Mouse (Mus musculus) adrenal gland, postnatal 10 days (tissue): ENCODE data around the gene Poln. TPM values are rescaled to one million over a fixed set of nuclear protein-coding genes. Genes with fewer than 3 reads are reported as not detected.

ENCODE experiments used
- DNase-seq: peaks from one replicate; pipeline ENCODE4 v3.0.0; 2021; ENCODE audit warnings: mixed read lengths
- total RNA-seq, 2 experiments: library from RNA; stranded (reverse); gene quantifications; 2 replicates each; pipeline ENCODE4 v1.2.3; 2021

Gene Poln
- total RNA-seq, 2 experiments from 2014 or later, result 37.3 to 40.0 TPM

DNA sequence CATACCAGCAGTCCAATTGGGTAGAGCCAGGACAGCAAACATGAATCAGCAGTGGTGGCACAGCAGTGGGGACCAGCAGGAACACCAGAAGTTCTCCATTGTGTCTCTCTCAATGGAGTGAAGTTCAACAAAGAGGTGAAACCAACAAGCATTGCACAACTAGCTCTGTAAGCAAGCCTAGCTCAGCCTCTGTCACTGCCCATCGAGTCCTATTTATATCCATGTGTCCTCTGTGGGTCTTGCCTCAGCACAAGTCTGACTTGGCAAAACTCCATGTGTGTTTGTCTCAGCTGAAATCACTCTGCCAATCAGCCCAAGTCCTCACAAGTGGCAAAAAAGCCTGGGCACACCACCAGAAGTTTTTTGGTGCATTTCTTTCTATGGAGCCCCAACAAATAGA, 63.6 kb downstream of the Poln start:
- DNase-seq, result peak; percentile 56

- peak; percentile 55 for DNase-seq
Measured at GRCm38 (mm10) chr5:34097333-34097732, 71.9 kb downstream of the Poln start.

GRCm38 (mm10) chr5:34093021-34093420, 76.2 kb downstream of the Poln start:
- DNase-seq, result no peak

DNA sequence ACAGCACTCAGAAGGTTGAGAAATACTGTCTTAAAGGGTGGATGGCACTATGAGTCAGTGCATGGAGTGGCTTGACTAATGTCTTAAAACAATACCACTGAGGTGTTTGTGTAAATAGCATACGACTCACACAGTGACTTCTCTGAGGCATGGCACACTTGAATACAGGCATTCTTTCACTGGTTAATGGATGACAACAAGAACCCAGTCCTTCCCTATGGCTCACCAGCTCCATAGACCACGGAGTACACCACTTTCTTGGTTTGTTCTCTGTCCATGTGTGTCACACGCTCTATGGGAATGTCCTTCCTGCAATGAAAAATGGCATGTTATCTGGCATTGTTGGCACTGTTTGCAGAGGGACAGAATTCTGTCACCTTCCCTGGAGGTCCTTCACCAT, 136.7 kb downstream of the Poln start:
- DNase-seq, result peak; percentile 15

DNA sequence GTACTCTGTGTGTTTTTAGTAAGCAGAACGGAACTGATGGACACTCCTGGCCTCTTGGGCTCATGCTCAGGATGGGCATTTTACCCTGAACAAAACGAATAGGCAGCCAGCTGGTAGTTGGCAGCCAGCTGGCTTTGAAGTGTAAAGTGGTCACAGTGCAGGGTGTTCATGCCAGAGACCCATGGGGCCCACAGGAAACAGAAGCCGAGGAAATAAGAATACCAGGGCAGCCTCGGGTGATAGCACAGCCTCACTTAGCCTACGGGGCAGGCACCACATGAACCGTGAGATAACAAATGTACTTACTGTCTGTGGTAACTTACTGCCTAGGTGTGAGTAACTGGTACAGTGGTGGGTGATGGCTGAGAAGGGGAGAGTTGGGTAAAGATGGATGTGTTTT, 138.2 kb downstream of the Poln start:
- DNase-seq, result no peak

GRCm38 (mm10) chr5:34030101-34030500, 139.1 kb downstream of the Poln start:
- DNase-seq, result no peak

- no peak for DNase-seq
Measured at GRCm38 (mm10) chr5:34018968-34019367, 150.3 kb downstream of the Poln start.

DNA sequence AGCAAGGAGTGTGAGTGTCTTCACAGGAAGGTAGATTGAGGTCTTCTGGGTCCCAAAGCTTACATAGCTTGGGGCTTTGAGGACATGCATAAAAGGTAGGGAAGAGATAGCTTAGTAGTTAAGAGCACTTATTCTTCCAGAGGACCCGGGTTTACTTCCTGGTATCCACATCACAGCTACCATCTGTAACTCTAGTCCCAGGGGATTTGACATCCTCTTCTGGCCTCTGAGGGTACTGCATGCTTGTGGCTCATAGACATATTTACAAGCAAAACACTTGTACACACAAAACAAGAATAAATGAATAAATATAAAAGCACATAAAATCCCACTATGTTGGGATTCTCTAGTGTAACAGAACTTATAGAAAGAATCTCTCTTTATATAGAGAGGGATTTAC, 154.6 kb downstream of the Poln start:
- no peak for DNase-seq

- no peak for DNase-seq
Measured at GRCm38 (mm10) chr5:34007392-34007941, 161.8 kb downstream of the Poln start.

GRCm38 (mm10) chr5:34006832-34007231, 162.4 kb downstream of the Poln start:
- DNase-seq, result no peak

DNA sequence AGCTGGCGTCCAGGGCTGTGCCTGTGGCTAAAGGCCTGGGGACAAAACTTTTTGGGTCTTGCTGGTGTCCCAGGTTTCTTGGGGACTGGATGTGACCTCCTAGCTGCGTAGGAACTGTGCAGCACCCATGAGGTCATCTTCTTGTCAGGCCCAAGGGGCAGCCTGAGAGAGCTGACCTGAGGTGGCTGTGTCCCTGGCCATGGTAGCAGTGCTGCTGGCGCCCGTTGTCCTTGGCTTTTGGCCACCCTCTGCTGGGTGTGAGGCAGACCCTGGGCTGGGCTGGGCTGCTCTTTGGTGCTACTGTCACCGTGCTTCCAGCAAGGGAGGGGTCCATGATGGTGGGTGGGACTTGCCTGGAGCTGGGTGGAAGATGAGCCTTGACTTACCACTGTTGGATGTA, 164.6 kb downstream of the Poln start:
- DNase-seq, result peak; percentile 60

DNA sequence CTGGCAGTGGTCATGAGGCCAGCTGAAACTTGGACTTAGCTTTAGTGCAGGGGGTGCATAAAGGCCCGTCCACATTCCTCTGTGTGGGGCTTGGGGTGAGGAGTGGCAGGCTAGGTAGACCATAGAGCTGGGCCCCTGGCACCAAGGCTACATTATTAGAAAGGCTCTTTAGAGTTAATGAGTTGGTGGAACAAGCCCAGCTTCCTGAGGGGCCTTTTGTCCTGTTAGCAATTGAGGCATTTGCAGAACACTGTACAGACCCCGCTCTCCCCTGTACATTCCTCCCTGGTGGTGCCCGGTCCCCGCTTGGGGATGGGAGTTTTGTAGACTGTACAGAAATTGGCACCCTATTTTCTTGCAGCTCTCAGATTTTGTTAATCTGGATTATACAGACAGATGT, 166.6 kb downstream of the Poln start:
- no peak for DNase-seq

GRCm38 (mm10) chr5:34001401-34001800, 167.8 kb downstream of the Poln start:
- peak; percentile 66 for DNase-seq

- DNase-seq, result no peak
Measured at GRCm38 (mm10) chr5:34000809-34001208, 168.4 kb downstream of the Poln start.

DNA sequence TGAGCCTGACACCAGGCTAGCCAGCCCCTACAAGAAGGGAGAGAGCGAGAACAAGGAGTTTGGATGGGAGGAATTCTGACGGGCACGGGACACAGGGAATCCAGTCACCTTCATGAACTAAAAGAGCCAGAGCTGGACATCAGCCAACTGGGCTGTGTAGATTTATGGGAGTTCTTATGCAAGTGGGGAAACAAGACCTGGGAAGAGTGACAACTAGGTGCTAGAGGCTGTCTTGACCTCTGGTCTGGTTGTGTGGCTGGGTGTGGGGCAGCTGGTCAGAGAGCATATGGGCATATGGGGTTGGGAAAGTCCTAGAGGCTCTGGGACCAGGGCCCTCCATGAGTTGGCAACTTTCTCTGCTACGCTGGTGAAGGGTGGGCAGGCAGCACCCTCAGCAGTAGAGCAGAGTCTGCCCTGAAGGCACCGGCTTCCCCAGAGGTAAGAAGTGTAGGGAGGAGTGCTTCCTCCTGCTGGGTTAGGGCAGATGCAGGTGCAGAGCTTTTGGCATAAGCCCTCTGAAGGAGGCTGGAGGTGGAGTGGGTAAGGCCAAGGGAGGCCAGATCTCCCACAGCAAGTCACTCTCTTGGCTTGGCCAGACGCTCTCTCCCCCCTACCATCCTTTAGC, 169.7 kb downstream of the Poln start:
- peak; percentile 77 for DNase-seq

GRCm38 (mm10) chr5:33998505-33998877, 170.8 kb downstream of the Poln start:
- DNase-seq, result no peak

DNA sequence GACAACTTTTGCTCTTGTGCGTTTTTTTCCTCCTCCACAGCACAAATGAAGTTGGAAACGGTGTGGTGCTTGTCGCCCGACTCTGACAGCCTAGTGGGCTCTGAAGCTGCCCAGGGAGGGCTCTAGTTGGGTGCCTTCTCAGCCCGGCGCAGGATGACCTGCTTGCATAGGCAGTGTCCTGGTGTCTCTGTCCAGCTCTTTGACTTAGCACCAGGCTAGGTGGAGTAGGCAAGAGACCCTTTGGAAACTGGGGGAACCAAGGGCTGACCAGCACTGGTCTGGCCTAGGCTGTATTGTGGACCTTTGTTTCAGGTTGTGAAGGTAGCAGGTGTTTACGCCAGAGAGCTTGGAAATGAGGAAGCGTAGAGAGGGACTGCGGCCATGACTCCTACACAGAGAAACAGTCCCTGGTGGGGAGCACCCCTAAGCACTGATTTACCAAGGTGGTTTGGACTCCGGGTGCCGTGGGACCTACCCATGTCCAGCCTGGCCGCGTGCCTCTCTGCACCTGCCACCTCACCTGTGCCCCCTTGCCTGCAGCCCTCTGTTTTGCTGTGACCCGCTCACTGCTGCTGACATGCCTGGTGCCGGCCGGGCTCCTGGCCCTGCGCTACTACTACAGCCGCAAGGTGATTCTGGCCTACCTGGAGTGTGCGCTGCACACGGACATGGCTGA, 171.3 kb downstream of the Poln start:
- DNase-seq, result no peak

DNA sequence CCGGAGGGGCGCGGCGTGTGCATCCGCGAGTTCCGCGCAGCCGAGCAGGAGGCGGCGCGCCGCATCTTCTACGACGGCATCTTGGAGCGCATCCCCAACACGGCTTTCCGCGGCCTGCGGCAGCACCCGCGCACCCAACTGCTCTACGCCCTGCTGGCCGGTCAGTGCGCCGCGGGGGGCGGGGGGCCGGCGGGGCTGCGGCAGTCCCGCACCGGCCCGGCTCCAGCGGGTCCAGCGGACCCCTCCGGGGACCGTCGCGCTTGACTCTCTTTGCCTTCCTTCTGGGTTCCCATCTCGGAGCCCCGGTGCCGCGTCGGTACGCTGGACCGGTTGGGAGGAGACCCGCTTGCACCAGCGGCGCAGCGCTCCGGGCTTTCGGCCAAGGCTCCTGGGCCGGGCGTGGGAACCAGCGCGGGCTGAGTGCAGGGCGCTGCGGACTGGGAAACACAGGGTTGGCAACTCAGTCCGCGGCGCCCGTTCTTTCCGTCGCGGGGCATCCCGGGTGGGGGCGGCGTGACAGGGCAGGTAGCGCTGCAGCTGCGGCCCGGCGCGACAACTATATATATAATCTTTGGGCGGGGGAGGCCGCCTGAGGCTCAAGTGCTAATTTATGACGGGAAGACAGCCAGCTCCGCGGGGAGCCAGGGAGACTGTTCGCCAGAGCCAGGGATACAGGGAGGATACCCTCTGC, 172.1 kb downstream of the Poln start:
- DNase-seq, result peak; percentile 83

DNA sequence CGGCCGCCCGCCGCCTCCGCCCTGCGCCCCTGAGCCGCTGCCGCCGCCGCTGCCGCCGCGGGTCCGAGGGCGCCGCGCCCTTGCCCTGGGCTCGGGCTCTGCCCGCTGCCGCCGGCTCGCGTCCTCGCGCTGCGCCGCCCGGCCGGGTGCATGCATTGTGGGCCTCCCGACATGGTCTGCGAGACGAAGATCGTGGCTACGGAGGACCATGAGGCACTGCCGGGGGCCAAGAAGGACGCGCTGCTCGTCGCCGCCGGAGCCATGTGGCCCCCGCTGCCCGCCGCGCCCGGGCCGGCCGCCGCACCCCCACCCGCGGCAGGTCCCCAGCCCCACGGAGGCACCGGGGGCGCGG, 172.6 kb downstream of the Poln start:
- no peak for DNase-seq

DNA sequence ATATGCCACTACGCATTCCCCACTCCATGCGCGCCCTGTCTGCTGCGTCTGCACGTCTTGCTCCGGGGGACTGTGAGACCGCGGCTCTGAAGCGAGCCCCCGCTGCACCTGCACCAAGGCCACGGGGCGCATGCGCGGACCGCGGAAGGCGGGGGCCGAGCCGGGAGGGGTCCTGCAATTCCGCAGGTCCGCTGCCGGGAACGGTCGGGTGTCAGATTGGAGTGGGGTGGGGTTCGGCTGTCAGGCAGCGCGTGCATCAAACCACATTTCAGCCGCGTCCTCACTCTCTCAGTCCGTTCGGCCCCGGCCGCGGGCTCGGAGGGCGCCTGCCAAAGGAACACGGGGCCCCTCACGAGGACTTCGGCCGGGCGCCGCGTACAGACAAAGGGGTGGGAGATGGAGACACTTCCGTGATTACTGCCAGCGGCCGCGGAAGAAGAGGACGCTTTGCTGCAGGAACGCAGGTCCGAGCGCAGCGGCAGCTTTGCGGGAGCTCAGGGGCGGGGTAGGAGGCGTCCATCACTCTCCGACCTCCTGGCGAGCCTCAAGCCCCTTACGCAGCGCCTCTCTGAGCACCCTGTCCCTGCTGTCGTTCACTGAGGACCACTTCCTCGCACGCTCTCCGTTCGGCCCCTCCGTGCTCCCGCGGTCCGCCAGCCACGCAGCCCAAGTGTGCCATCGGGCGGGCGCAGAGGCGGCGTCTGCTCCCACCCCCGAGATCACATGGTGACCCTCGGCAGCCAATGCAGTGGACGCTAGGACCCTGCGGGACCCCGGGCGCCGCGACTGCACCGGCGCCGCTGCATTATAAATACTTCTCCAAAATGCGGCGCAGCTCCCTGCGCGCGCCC, 173.2 kb downstream of the Poln start, which contains the start of gene Nat8l:
Gene Nat8l, plus strand, starts transcription at position 142 of the 851 bp plus-strand sequence.
- peak; percentile 75 for DNase-seq

DNA sequence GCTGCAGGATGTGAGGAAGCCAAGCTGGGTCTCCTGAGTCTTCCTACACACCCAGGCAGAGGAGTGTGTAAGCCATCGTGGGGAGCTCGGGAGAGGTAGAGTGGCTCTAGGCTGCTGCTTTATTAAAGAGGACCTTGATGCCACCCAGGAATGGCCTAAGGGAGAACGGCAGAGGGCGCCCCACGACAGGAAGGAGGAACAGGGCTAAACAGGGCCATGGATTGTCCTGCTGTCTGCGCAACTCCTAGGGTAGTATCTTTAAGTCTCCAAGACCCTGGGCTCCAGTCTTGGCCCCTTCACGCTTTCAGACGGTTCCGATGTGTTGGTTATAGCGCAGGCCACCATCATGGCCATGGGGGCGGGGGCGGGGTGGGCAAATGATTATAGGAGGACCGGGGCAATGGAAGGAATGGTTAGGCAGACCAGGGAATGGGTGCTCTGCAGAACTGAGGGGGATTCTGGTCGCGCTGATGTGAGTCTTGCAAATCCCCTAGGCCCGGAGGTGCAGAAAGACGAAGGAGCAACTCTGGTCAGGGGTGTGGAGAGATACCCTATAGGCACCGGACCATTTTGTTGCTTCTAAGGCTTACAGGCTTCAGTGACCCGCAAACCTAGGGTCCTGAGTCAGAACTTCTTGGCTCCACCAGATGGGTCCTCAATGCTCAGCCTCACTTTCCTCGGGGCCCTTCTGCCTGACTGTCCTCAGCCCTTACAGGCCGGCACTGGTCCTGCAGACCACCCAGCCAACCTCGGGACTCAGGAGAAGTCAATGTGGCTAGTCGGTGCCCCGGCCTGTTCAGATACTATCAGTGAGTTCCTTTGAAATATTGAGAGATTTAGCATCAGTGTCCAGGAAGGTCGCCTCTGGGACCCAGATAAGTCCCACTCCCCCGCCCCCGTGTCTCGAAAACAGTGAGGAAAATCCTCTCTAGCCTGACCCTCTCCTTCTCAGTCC, 174.3 kb downstream of the Poln start:
- peak; percentile 86 for DNase-seq
